Mouse (Mus musculus) left cerebral cortex, adult 18-20 months (tissue): Measurements from ENCODE around the gene Atxn2l. TPM values are rescaled to one million over a fixed set of nuclear protein-coding genes. Genes with fewer than 3 reads are reported as not detected.

ENCODE experiments used
- DNase-seq, 2 experiments: peaks; one replicate each; pipeline ENCODE4 v3.0.0; 2021 to 2022; ENCODE audit warnings: low spot score in 2 of 2, mixed read lengths in 1 of 2
- total RNA-seq, 2 experiments: library from RNA; stranded (reverse); gene quantifications; 2 replicates each; pipeline ENCODE4 v1.2.3; 2021

The Atxn2l gene
- total RNA-seq, 2 experiments from 2014 or later = 110 to 115 TPM

GRCm38 (mm10) chr7:126464121-126464520 lies 39.1 kb downstream of the Atxn2l start:
- DNase-seq = no peak

GRCm38 (mm10) chr7:126463547-126463946 lies 39.7 kb downstream of the Atxn2l start:
- DNase-seq = no peak

- DNase-seq = no peak
Measured at GRCm38 (mm10) chr7:126463004-126463403, 40.2 kb downstream of the Atxn2l start, which contains the start of gene Atp2a1. TSS of gene Atp2a1 (minus strand) at chr7:126463108.

- no peak for DNase-seq
Measured at GRCm38 (mm10) chr7:126461626-126462025, 41.6 kb downstream of the Atxn2l start.

GRCm38 (mm10) chr7:126460623-126461399 lies 42.4 kb downstream of the Atxn2l start:
- DNase-seq = no peak

GRCm38 (mm10) chr7:126458844-126459618 lies 44.2 kb downstream of the Atxn2l start:
- no peak for DNase-seq

GRCm38 (mm10) chr7:126458225-126458624 lies 45.0 kb downstream of the Atxn2l start:
- no peak for DNase-seq

GRCm38 (mm10) chr7:126456382-126457266 lies 46.6 kb downstream of the Atxn2l start:
- no peak for DNase-seq

- no peak for DNase-seq
Measured at GRCm38 (mm10) chr7:126455242-126455641, 48.0 kb downstream of the Atxn2l start.

- DNase-seq = no peak
Measured at GRCm38 (mm10) chr7:126453861-126454260, 49.4 kb downstream of the Atxn2l start.

- no peak for DNase-seq
Measured at GRCm38 (mm10) chr7:126452244-126452643, 51.0 kb downstream of the Atxn2l start.

- DNase-seq = no peak
Measured at GRCm38 (mm10) chr7:126450641-126451040, 52.6 kb downstream of the Atxn2l start.

- DNase-seq = no peak
Measured at GRCm38 (mm10) chr7:126449991-126450390, 53.2 kb downstream of the Atxn2l start.

- DNase-seq = no peak
Measured at GRCm38 (mm10) chr7:126448481-126448880, 54.8 kb downstream of the Atxn2l start.

GRCm38 (mm10) chr7:126446217-126446616 lies 57.0 kb downstream of the Atxn2l start:
- DNase-seq = no peak

GRCm38 (mm10) chr7:126445104-126445815 lies 58.0 kb downstream of the Atxn2l start:
- no peak for DNase-seq

- no peak for DNase-seq
Measured at GRCm38 (mm10) chr7:126444536-126444935, 58.7 kb downstream of the Atxn2l start.

- DNase-seq = no peak
Measured at GRCm38 (mm10) chr7:126443997-126444396, 59.2 kb downstream of the Atxn2l start.
